Mouse (Mus musculus): Measurements from ENCODE around the gene Gpr18. TPM values are rescaled to one million over a fixed set of nuclear protein-coding genes. Genes with fewer than 3 reads are reported as not detected.

The Gpr18 gene
- polyA plus RNA-seq, 1 experiment from 2014 or later, result 0.11 TPM

GRCm38 (mm10) chr14:121946131-121946530, 30.6 kb upstream of the Gpr18 start:
- Histone ChIP-seq H3K4me2 (ENCODE audit: low read depth, low read length) (no peak overlapping the region), H3K4me3 (ENCODE audit: low read depth, low read length) (no peak overlapping the region), H3K27ac (replicated peaks; ENCODE audit: low read depth, low read length) (no peak overlapping the region), H3K9me3 (ENCODE audit: control insufficient read depth, low read length) (0 out of 2 replicates have a peak, but pooled peaks cover 4% of the 10 kb centered on the region), H3K36me3 (ENCODE audit: control insufficient read depth, insufficient read depth, low read length) (no peaks in the 10 kb centered on the region), H3K27me3 (replicated peaks; ENCODE audit: control insufficient read depth, insufficient read depth, low read length) (no peaks in the 10 kb centered on the region), H3K4me1 (ENCODE audit: control insufficient read depth, insufficient read depth, low read length) (no peaks in the 10 kb centered on the region), H3K9ac (ENCODE audit: low read depth, low read length) (no peak overlapping the region)
- 72% methylated on average over 5 of the region's 5 CpGs for WGBS
- DNase-seq (ENCODE audit: low spot score), result no peak
- no peak for ATAC-seq (ENCODE audit: low read depth)

- ATAC-seq (ENCODE audit: low read depth), result no peak
- Histone ChIP-seq H3K4me1 (ENCODE audit: control insufficient read depth, insufficient read depth, low read length) (peaks cover 3% of the 10 kb centered on the region; the same call in 1 of the 2 replicates), H3K9me3 (ENCODE audit: control insufficient read depth, low read length) (peaks cover 16% of the 10 kb centered on the region), H3K4me3 (ENCODE audit: low read depth, low read length) (no peak overlapping the region), H3K27me3 (replicated peaks; ENCODE audit: control insufficient read depth, insufficient read depth, low read length) (no peaks in the 10 kb centered on the region), H3K27ac (replicated peaks; ENCODE audit: low read depth, low read length) (no peak overlapping the region), H3K9ac (ENCODE audit: low read depth, low read length) (no peak overlapping the region), H3K4me2 (ENCODE audit: low read depth, low read length) (no peak overlapping the region), H3K36me3 (ENCODE audit: control insufficient read depth, insufficient read depth, low read length) (0 out of 2 replicates have a peak, but pooled peaks cover 11% of the 10 kb centered on the region)
- 91% methylated on average over 3 of the region's 3 CpGs for WGBS
- no peak for DNase-seq (ENCODE audit: low spot score)
These were observed 24.0 kb upstream of the Gpr18 start for GRCm38 (mm10) chr14:121939582-121939981.

GRCm38 (mm10) chr14:121938256-121939191, 22.9 kb upstream of the Gpr18 start:
- H3K4me3 ChIP-seq (ENCODE audit: low read depth, low read length), result no peak overlapping the region
- no peak overlapping the region for H3K4me2 ChIP-seq (ENCODE audit: low read depth, low read length)
- peaks cover 21% of the 10 kb centered on the region; the same call in 1 of the 2 replicates for H3K36me3 ChIP-seq (ENCODE audit: control insufficient read depth, insufficient read depth, low read length)
- peaks cover 3% of the 10 kb centered on the region; the same call in 1 of the 2 replicates for H3K4me1 ChIP-seq (ENCODE audit: control insufficient read depth, insufficient read depth, low read length)
- H3K27ac ChIP-seq (replicated peaks; ENCODE audit: low read depth, low read length), result peak overlapping the region; percentile 39
- 78% methylated on average over 11 of the region's 11 CpGs for WGBS
- ATAC-seq (ENCODE audit: low read depth), result no peak
- no peak overlapping the region for H3K9ac ChIP-seq (ENCODE audit: low read depth, low read length)
- peak; percentile 25 for DNase-seq (ENCODE audit: low spot score)
- H3K9me3 ChIP-seq (ENCODE audit: control insufficient read depth, low read length), result peaks cover 16% of the 10 kb centered on the region
- H3K27me3 ChIP-seq (replicated peaks; ENCODE audit: control insufficient read depth, insufficient read depth, low read length), result no peaks in the 10 kb centered on the region

GRCm38 (mm10) chr14:121937601-121938255, 22.1 kb upstream of the Gpr18 start:
- Histone ChIP-seq H3K36me3 (ENCODE audit: control insufficient read depth, insufficient read depth, low read length) (peaks cover 21% of the 10 kb centered on the region; the same call in 1 of the 2 replicates), H3K27ac (replicated peaks; ENCODE audit: low read depth, low read length) (peak overlapping the region; percentile 39; the same call in 1 of the 2 replicates), H3K9me3 (ENCODE audit: control insufficient read depth, low read length) (peaks cover 12% of the 10 kb centered on the region), H3K27me3 (replicated peaks; ENCODE audit: control insufficient read depth, insufficient read depth, low read length) (no peaks in the 10 kb centered on the region), H3K4me2 (ENCODE audit: low read depth, low read length) (no peak overlapping the region), H3K9ac (ENCODE audit: low read depth, low read length) (no peak overlapping the region), H3K4me1 (ENCODE audit: control insufficient read depth, insufficient read depth, low read length) (peaks cover 3% of the 10 kb centered on the region; the same call in 1 of the 2 replicates), H3K4me3 (ENCODE audit: low read depth, low read length) (no peak overlapping the region)
- WGBS, result 82% methylated on average over 11 of the region's 11 CpGs
- no peak for DNase-seq (ENCODE audit: low spot score)
- ATAC-seq (ENCODE audit: low read depth), result no peak

- Histone ChIP-seq H3K27ac (replicated peaks; ENCODE audit: low read depth, low read length) (no peak overlapping the region), H3K4me1 (ENCODE audit: control insufficient read depth, insufficient read depth, low read length) (peaks cover 3% of the 10 kb centered on the region; the same call in 1 of the 2 replicates), H3K27me3 (replicated peaks; ENCODE audit: control insufficient read depth, insufficient read depth, low read length) (no peaks in the 10 kb centered on the region), H3K4me3 (ENCODE audit: low read depth, low read length) (no peak overlapping the region), H3K36me3 (ENCODE audit: control insufficient read depth, insufficient read depth, low read length) (peaks cover 21% of the 10 kb centered on the region; the same call in 1 of the 2 replicates), H3K4me2 (ENCODE audit: low read depth, low read length) (no peak overlapping the region), H3K9me3 (ENCODE audit: control insufficient read depth, low read length) (peaks cover 12% of the 10 kb centered on the region), H3K9ac (ENCODE audit: low read depth, low read length) (no peak overlapping the region)
- ATAC-seq (ENCODE audit: low read depth) (no peak), DNase-seq (ENCODE audit: low spot score) (no peak)
- WGBS, result 72% methylated on average over 8 of the region's 8 CpGs
These were observed 21.3 kb upstream of the Gpr18 start for GRCm38 (mm10) chr14:121936856-121937255.

- H3K9me3 ChIP-seq (ENCODE audit: control insufficient read depth, low read length), result peaks cover 12% of the 10 kb centered on the region
- H3K4me2 ChIP-seq (ENCODE audit: low read depth, low read length), result no peak overlapping the region
- 93% methylated on average over 4 of the region's 4 CpGs for WGBS
- no peak overlapping the region for H3K4me3 ChIP-seq (ENCODE audit: low read depth, low read length)
- no peak overlapping the region for H3K9ac ChIP-seq (ENCODE audit: low read depth, low read length)
- H3K27me3 ChIP-seq (replicated peaks; ENCODE audit: control insufficient read depth, insufficient read depth, low read length), result no peaks in the 10 kb centered on the region
- peaks cover 21% of the 10 kb centered on the region; the same call in 1 of the 2 replicates for H3K36me3 ChIP-seq (ENCODE audit: control insufficient read depth, insufficient read depth, low read length)
- ATAC-seq (ENCODE audit: low read depth), result no peak
- H3K4me1 ChIP-seq (ENCODE audit: control insufficient read depth, insufficient read depth, low read length), result peaks cover 3% of the 10 kb centered on the region; the same call in 1 of the 2 replicates
- no peak overlapping the region for H3K27ac ChIP-seq (replicated peaks; ENCODE audit: low read depth, low read length)
- DNase-seq (ENCODE audit: low spot score), result no peak
These were observed 20.8 kb upstream of the Gpr18 start for GRCm38 (mm10) chr14:121936356-121936755.

- Histone ChIP-seq H3K4me2 (ENCODE audit: low read depth, low read length) (no peak overlapping the region), H3K27ac (replicated peaks; ENCODE audit: low read depth, low read length) (no peak overlapping the region), H3K9ac (ENCODE audit: low read depth, low read length) (no peak overlapping the region), H3K36me3 (ENCODE audit: control insufficient read depth, insufficient read depth, low read length) (peaks cover 21% of the 10 kb centered on the region; the same call in 1 of the 2 replicates), H3K4me1 (ENCODE audit: control insufficient read depth, insufficient read depth, low read length) (peaks cover 3% of the 10 kb centered on the region; the same call in 1 of the 2 replicates), H3K9me3 (ENCODE audit: control insufficient read depth, low read length) (peaks cover 12% of the 10 kb centered on the region), H3K4me3 (ENCODE audit: low read depth, low read length) (no peak overlapping the region), H3K27me3 (replicated peaks; ENCODE audit: control insufficient read depth, insufficient read depth, low read length) (no peaks in the 10 kb centered on the region)
- ATAC-seq (ENCODE audit: low read depth) (no peak), DNase-seq (ENCODE audit: low spot score) (no peak)
- 92% methylated on average over 5 of the region's 5 CpGs for WGBS
These were observed 19.0 kb upstream of the Gpr18 start for GRCm38 (mm10) chr14:121934597-121934946.

GRCm38 (mm10) chr14:121933906-121934596, 18.5 kb upstream of the Gpr18 start:
- Histone ChIP-seq H3K4me3 (ENCODE audit: low read depth, low read length) (no peak overlapping the region), H3K9ac (ENCODE audit: low read depth, low read length) (no peak overlapping the region), H3K27ac (replicated peaks; ENCODE audit: low read depth, low read length) (no peak overlapping the region), H3K4me1 (ENCODE audit: control insufficient read depth, insufficient read depth, low read length) (peaks cover 3% of the 10 kb centered on the region; the same call in 1 of the 2 replicates), H3K9me3 (ENCODE audit: control insufficient read depth, low read length) (peaks cover 12% of the 10 kb centered on the region), H3K27me3 (replicated peaks; ENCODE audit: control insufficient read depth, insufficient read depth, low read length) (no peaks in the 10 kb centered on the region), H3K4me2 (ENCODE audit: low read depth, low read length) (no peak overlapping the region), H3K36me3 (ENCODE audit: control insufficient read depth, insufficient read depth, low read length) (peaks cover 21% of the 10 kb centered on the region; the same call in 1 of the 2 replicates)
- WGBS, result 88% methylated on average over 7 of the region's 7 CpGs
- DNase-seq (ENCODE audit: low spot score) (no peak), ATAC-seq (ENCODE audit: low read depth) (no peak)
